Mouse (Mus musculus) kidney, embryonic 14.5 days (tissue): ENCODE data around the gene Ankrd34a. TPM values are rescaled to one million over a fixed set of nuclear protein-coding genes. Genes with fewer than 3 reads are reported as not detected.

Experiments used
- ATAC-seq: fragments of 200-750 bp; cut with Nextera tagmentation; 2 replicates; pipeline ENCODE4 v1.8.0; 2017; ENCODE audit warnings: moderate number of reproducible peaks, mild to moderate bottlenecking, moderate TSS enrichment, moderate library complexity; ENCODE audit not compliant: low FRiP score, low TSS enrichment
- H3K27ac ChIP-seq: fragments of 300-500 bp; sonication (generic); 2 replicates; pipeline ENCODE4 v1.5.1; 2014; ENCODE audit warnings: low read depth, mild to moderate bottlenecking, low read length, moderate library complexity, mixed read lengths
- H3K27me3 ChIP-seq: fragments of 300-500 bp; sonication (generic); 2 replicates; pipeline ENCODE4 v1.6.1; 2014; ENCODE audit warnings: mild to moderate bottlenecking, low read length; ENCODE audit not compliant: control insufficient read depth, insufficient read depth
- H3K36me3 ChIP-seq: fragments of 300-500 bp; sonication (generic); 2 replicates; pipeline ENCODE4 v1.6.1; 2014; ENCODE audit warnings: low read length, mixed read lengths; ENCODE audit not compliant: control insufficient read depth, insufficient read depth
- H3K4me1 ChIP-seq: fragments of 300-500 bp; sonication (generic); 2 replicates; pipeline ENCODE4 v1.6.1; 2014; ENCODE audit warnings: low read length, mixed read lengths; ENCODE audit not compliant: control insufficient read depth, insufficient read depth
- H3K4me2 ChIP-seq: fragments of 300-500 bp; sonication (generic); replicated peaks from 2 replicates; pipeline ENCODE4 v1.6.1; 2014; ENCODE audit warnings: low read depth, mild to moderate bottlenecking, low read length
- H3K4me3 ChIP-seq: fragments of 300-500 bp; sonication (generic); 2 replicates; pipeline ENCODE4 v1.5.1; 2014; ENCODE audit warnings: mild to moderate bottlenecking, low read length
- H3K9ac ChIP-seq: fragments of 300-500 bp; sonication (generic); 2 replicates; pipeline ENCODE4 v1.6.1; 2014; ENCODE audit warnings: low read depth, mild to moderate bottlenecking, low read length, moderate library complexity
- H3K9me3 ChIP-seq: fragments of 300-500 bp; sonication (generic); 2 replicates; pipeline ENCODE4 v1.6.1; 2016; ENCODE audit warnings: low read length; ENCODE audit not compliant: control insufficient read depth
- WGBS: fragments of 180-500 bp; shearing (Covaris S2); extraction: QIAGEN DNeasy Blood & Tissue Kit; methylation state at CpG from one replicate; pipeline ENCODE4 v1.1.7; 2014; 5-methylcytosine and 5-hydroxymethylcytosine counted together
- polyA plus RNA-seq: library from polyadenylated mRNA; unstranded; fragments of >200 nt; fragmentation: Nextera tagmentation; extraction: Ambion mirVana; gene quantifications from 2 replicates; pipeline ENCODE4 v1.2.1, GENCODE M21; 2014

Gene Ankrd34a
- polyA plus RNA-seq, 1 experiment from 2014 or later, result 1.8 TPM

DNA sequence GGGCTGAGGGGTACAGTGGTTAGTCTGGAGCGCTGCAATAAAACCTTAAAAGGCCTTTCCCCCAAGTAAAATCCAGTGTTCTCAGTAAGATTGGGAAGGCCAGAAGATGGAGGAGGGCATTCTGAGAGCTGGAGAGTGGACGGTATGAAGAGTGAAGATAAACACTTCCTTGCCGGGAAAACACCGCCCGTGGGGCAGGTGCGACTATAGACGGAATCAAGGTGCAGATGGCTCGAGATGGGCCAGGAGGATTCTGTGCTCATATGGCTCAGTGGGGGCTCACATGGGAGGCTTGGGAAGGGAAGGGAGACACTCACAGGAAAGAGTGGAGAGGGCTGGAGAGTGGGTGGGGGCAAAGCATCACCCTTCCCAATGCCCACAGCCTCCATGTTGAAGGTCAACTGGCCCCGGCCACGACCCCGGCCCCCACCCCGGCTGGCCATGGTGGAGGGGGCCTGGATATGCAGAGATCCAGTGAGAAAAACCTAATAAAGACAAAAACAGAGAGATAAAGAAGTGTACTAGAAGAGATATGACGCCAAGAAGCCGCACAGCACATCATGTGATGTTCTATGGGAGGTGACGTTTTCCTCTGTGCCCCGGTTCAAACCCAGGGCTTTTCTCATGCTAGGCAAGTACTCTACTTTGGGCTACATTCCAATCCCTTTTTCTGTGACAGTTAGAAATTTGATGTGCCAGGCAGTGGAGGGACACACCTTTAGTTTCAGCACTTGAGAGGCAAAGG, 14.5 kb upstream of the Ankrd34a start:
- ATAC-seq, result no peak
- H3K27ac ChIP-seq, result no peak overlapping the region
- WGBS, result 82% methylated on average over 16 of the region's 16 CpGs

DNA sequence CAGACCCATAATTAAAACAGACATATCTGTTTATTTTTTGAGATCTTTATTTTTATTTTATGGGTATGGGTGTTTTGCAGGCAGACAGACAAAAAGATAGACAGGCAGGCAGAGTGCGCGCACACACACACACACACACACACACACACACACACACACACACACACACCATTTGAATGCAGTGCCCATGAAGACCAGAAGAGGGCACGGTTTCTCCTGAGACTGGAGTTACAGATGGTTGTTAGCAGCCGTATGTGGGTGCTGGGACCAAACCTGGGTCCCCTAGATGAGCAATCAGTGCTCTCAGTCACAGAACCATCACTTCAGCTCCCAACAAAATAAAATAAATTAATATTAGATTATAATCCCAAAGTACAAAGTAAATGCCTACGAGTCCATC, 13.1 kb upstream of the Ankrd34a start:
- H3K9ac ChIP-seq, result no peak overlapping the region
- H3K9me3 ChIP-seq, result no peaks in the 10 kb centered on the region
- WGBS, result 90% methylated on average over 5 of the region's 5 CpGs
- ATAC-seq, result no peak
- H3K4me1 ChIP-seq, result peaks cover 4% of the 10 kb centered on the region
- no peak overlapping the region for H3K4me2 ChIP-seq
- no peaks in the 10 kb centered on the region for H3K27me3 ChIP-seq
- H3K27ac ChIP-seq, result no peak overlapping the region
- no peaks in the 10 kb centered on the region for H3K36me3 ChIP-seq
- no peak overlapping the region for H3K4me3 ChIP-seq

More for the DNA sequence above, 14.5 kb upstream of the Ankrd34a start:
- no peak overlapping the region for H3K4me3 ChIP-seq
- no peaks in the 10 kb centered on the region for H3K27me3 ChIP-seq
- H3K36me3 ChIP-seq, result no peaks in the 10 kb centered on the region
- no peak overlapping the region for H3K9ac ChIP-seq
- no peaks in the 10 kb centered on the region for H3K9me3 ChIP-seq
- no peak overlapping the region for H3K4me2 ChIP-seq
- H3K4me1 ChIP-seq, result peaks cover 12% of the 10 kb centered on the region

DNA sequence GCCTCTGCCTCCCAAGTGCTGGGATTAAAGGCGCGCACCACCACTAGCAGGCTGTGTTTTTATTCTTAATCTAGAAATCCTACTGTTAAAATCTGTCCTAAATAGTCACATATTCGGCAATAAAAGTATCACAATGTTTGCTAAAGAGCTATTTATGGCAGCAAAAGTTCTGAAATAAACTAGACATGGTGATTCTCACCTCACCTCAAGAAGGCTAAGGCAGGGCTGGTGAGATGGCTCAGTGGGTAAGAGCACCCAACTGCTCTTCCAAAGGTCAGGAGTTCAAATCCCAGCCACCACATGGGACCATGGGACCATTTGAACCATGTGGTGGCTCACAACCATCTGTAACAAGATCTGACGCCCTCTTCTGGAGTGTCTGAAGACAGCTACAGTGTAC, 5.8 kb upstream of the Ankrd34a start:
- no peaks in the 10 kb centered on the region for H3K9me3 ChIP-seq
- ATAC-seq, result no peak
- H3K27me3 ChIP-seq, result peaks cover 2% of the 10 kb centered on the region; the same call in 1 of the 2 replicates
- no peak overlapping the region for H3K4me3 ChIP-seq
- no peak overlapping the region for H3K4me2 ChIP-seq
- peaks cover 1% of the 10 kb centered on the region for H3K4me1 ChIP-seq
- 83% methylated on average over 4 of the region's 4 CpGs for WGBS
- no peak overlapping the region for H3K9ac ChIP-seq
- H3K36me3 ChIP-seq, result no peaks in the 10 kb centered on the region
- no peak overlapping the region for H3K27ac ChIP-seq

GRCm38 (mm10) chr3:96593374-96593773, 3.1 kb upstream of the Ankrd34a start:
- H3K27ac ChIP-seq, result no peak overlapping the region

GRCm38 (mm10) chr3:96593790-96594560, 2.5 kb upstream of the Ankrd34a start, which contains the start of gene Polr3gl:
Gene Polr3gl, minus strand, starts transcription at chr3:96594181.
- ATAC-seq, result peak; percentile 86
- WGBS, result under 1% methylated on average over 38 of the region's 38 CpGs
- peak within 1 kb of the TSS; percentile 78 for H3K4me2 ChIP-seq
- no peaks in the 10 kb centered on the region for H3K36me3 ChIP-seq
- peaks cover 30% of the 10 kb centered on the region for H3K4me1 ChIP-seq
- peak within 1 kb of the TSS; percentile 45 for H3K4me3 ChIP-seq
- H3K9me3 ChIP-seq, result no peaks in the 10 kb centered on the region
- H3K27ac ChIP-seq, result 0 out of 2 replicates have a peak within 1 kb of the TSS, but pooled peaks have one; percentile 39
- H3K9ac ChIP-seq, result peak within 1 kb of the TSS; percentile 53
- H3K27me3 ChIP-seq, result peaks cover 25% of the 10 kb centered on the region

More at GRCm38 (mm10) chr3:96593374-96593773, 3.1 kb upstream of the Ankrd34a start:
- WGBS, result 1% methylated on average over 10 of the region's 10 CpGs
- peak overlapping the region; percentile 78 for H3K4me2 ChIP-seq
- ATAC-seq, result no peak
- H3K27me3 ChIP-seq, result peaks cover 21% of the 10 kb centered on the region
- no peaks in the 10 kb centered on the region for H3K36me3 ChIP-seq
- peak overlapping the region; percentile 45 for H3K4me3 ChIP-seq
- H3K9me3 ChIP-seq, result no peaks in the 10 kb centered on the region
- peaks cover 26% of the 10 kb centered on the region for H3K4me1 ChIP-seq
- peak overlapping the region; percentile 53; the same call in 1 of the 2 replicates for H3K9ac ChIP-seq

GRCm38 (mm10) chr3:96594851-96595250, 1.6 kb upstream of the Ankrd34a start:
- WGBS, result 75% methylated on average over 5 of the region's 5 CpGs
- Histone ChIP-seq H3K9me3 (no peaks in the 10 kb centered on the region), H3K27me3 (peaks cover 28% of the 10 kb centered on the region), H3K4me2 (no peak overlapping the region), H3K4me3 (no peak overlapping the region), H3K9ac (no peak overlapping the region), H3K36me3 (no peaks in the 10 kb centered on the region), H3K4me1 (peaks cover 30% of the 10 kb centered on the region), H3K27ac (no peak overlapping the region)
- no peak for ATAC-seq

DNA sequence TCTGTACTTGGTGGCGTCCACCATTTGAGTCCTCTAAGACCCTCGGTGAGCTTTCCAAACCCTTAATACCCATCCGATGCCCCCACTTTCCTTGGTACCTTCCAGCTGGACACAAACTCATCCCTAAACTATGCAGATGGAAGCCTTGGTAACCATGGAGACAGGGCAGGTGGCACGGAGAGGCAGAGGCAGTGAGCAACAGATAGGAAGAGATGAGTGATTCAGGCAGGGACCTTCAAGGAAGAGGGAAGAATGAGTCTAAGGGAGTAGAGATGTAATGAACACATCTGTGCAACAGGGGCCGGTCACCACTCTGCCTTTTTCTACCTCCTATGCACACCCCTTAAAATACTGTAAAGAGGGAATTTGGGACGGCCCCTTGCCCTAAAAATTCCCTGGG, 775 bp upstream of the Ankrd34a start:
- WGBS, result 22% methylated on average over 6 of the region's 6 CpGs
- H3K9ac ChIP-seq, result no peak overlapping the region; the same call in 1 of the 2 replicates

GRCm38 (mm10) chr3:96596855-96597254, 419 bp downstream of the Ankrd34a start:
- Histone ChIP-seq H3K27me3 (peaks cover 32% of the 10 kb centered on the region), H3K4me3 (peak overlapping the region; percentile 47), H3K9me3 (no peaks in the 10 kb centered on the region), H3K27ac (no peak overlapping the region), H3K4me2 (peak overlapping the region; percentile 96), H3K9ac (peak overlapping the region; percentile 62; the same call in 1 of the 2 replicates), H3K4me1 (peaks cover 30% of the 10 kb centered on the region), H3K36me3 (no peaks in the 10 kb centered on the region)
- no peak for ATAC-seq
- WGBS, result under 1% methylated on average over 11 of the region's 12 CpGs

More for the DNA sequence above, 775 bp upstream of the Ankrd34a start:
- Histone ChIP-seq H3K4me1 (peaks cover 30% of the 10 kb centered on the region), H3K36me3 (no peaks in the 10 kb centered on the region), H3K9me3 (no peaks in the 10 kb centered on the region), H3K4me3 (peak overlapping the region; percentile 47; the same call in 1 of the 2 replicates), H3K27me3 (peaks cover 28% of the 10 kb centered on the region), H3K4me2 (peak overlapping the region; percentile 96; the same call in 1 of the 2 replicates), H3K27ac (no peak overlapping the region)
- no peak for ATAC-seq
